ENCODE assay signal across 8 mouse cellular contexts in the genomic region with DNA sequence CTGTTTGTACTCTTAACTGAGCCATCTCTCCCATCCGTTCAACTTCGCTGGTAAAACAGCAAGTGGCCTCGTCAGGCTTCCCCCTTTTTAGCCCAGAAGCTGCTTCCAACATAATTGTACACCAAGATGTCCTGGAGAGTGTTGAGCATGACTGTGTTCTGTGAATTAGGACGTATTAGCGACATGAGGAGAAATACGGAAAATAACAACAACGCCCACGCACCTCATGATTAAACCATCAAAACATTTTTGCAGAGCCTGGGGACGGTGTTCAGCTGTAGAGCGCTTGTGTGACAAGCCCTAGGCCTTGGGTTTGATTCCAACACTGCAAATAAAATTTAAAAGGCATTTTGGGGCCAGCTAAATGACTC. TPM values are rescaled to one million over a fixed set of nuclear protein-coding genes. Genes with fewer than 3 reads are reported as not detected.
DNase-seq lines count a peak whose midpoint lies in the region; ATAC-seq and TF ChIP-seq lines count a peak whose summit lies in the region.

No protein-coding gene starts in this region.

- H3K4me1 ChIP-seq in CH12.LX (ENCODE audit: control insufficient read depth in 1 of 2, insufficient read depth in 2 of 2): peaks cover 0 to 14% of the 10 kb centered on the region in 2 experiments; a peak in 2 of 4 replicates
- H3K4me1 ChIP-seq in hindbrain, embryonic 14.5 days (replicated peaks; ENCODE audit: control insufficient read depth, insufficient read depth, low read length): peaks cover 23% of the 10 kb centered on the region

- peaks cover 0 to 5% of the 10 kb centered on the region in 2 experiments for H3K36me3 ChIP-seq in CH12.LX (replicated peaks in 1 of 2; ENCODE audit: control insufficient read depth in 1 of 2, insufficient read depth in 1 of 2, low read length in 1 of 2)
- no peaks in the 10 kb centered on the region for H3K36me3 ChIP-seq in hindbrain, embryonic 14.5 days (replicated peaks; ENCODE audit: control insufficient read depth, insufficient read depth)

- H3K4me2 ChIP-seq in CH12.LX (ENCODE audit: insufficient read depth, low read depth, poor library complexity, severe bottlenecking): peak overlapping the region; percentile 57
- H3K4me2 ChIP-seq in hindbrain, embryonic 14.5 days (replicated peaks): peak overlapping the region; percentile 73

- peak; percentile 52 for DNase-seq in cerebellum, adult 9-11 months
- DNase-seq in cerebellum, adult 11 months: no peak
- DNase-seq in CH12.LX (ENCODE audit: extremely low read depth): no peak
- no peak for DNase-seq in hindbrain, embryonic 14.5 days (ENCODE audit: low spot score)
- DNase-seq in lung, postnatal 10 days: peak; percentile 26
- no peak for DNase-seq in embryo, embryonic 9.5 days (ENCODE audit: extremely low spot score)
- DNase-seq in thymus, postnatal 0 days (ENCODE audit: low spot score): no peak

- TF ChIP-seq RAD21 in CH12.LX (IDR thresholded peaks at IDR 0.05; ENCODE audit: low read depth, low read length): no peak

- WGBS in hindbrain, embryonic 14.5 days: 20% methylated on average over 10 of the region's 10 CpGs

- peak overlapping the region; percentile 29 for H3K27ac ChIP-seq in CH12.LX (ENCODE audit: insufficient read depth, low read depth)
- H3K27ac ChIP-seq in hindbrain, embryonic 14.5 days: peak overlapping the region; percentile 97

- TF ChIP-seq CTCF in CH12.LX (conservative IDR thresholded peaks at IDR 0.05 in 1 of 2, IDR thresholded peaks at IDR 0.05 in 1 of 2; ENCODE audit: low read depth in 2 of 2, low read length in 2 of 2): no peak

- dilution Hi-C loops in CH12.LX (cut with MboI; ENCODE audit: extremely low pct_ligation_motif_present, extremely low pct_unique_long_range_greater_than_20kb, low sequenced_read_pairs): no loop called here

- H3K27me3 ChIP-seq in CH12.LX (replicated peaks): no peaks in the 10 kb centered on the region
- H3K27me3 ChIP-seq in hindbrain, embryonic 14.5 days (ENCODE audit: control insufficient read depth, insufficient read depth, low read length): no peaks in the 10 kb centered on the region

- no peaks in the 10 kb centered on the region for H3K9me3 ChIP-seq in CH12.LX (replicated peaks; ENCODE audit: low read length)
- H3K9me3 ChIP-seq in hindbrain, embryonic 14.5 days (ENCODE audit: control insufficient read depth, low read length): no peaks in the 10 kb centered on the region; the same call in 1 of the 2 replicates

- in situ Hi-C loops in CH12.LX (cut with MboI; ENCODE audit: low pct_ligation_motif_present, low pct_unique_long_range_greater_than_20kb, low sequenced_read_pairs): no loop called here

- TF ChIP-seq POLR2A in CH12.LX (IDR thresholded peaks at IDR 0.05; ENCODE audit: low read depth, low read length): no peak

- TF ChIP-seq EP300 in CH12.LX (IDR thresholded peaks at IDR 0.05; ENCODE audit: low read length): no peak

- H3K4me3 ChIP-seq in CH12.LX (replicated peaks in 1 of 3; ENCODE audit: low read depth in 2 of 3, low read length in 2 of 3, poor library complexity in 1 of 3): peak overlapping the region; percentile 47 to 82 (median 76)
- H3K4me3 ChIP-seq in hindbrain, embryonic 14.5 days (replicated peaks; ENCODE audit: low read length): peak overlapping the region; percentile 84

- H3K9ac ChIP-seq in CH12.LX (ENCODE audit: insufficient read depth, low read depth): peak overlapping the region; percentile 89
- peak overlapping the region; percentile 99 for H3K9ac ChIP-seq in hindbrain, embryonic 14.5 days

- no peaks in the 10 kb centered on the region for H3K79me2 ChIP-seq in CH12.LX (replicated peaks; ENCODE audit: control insufficient read depth, extremely low read depth, insufficient read depth, poor library complexity, severe bottlenecking)

- peak; percentile 11; the same call in 1 of the 2 replicates for ATAC-seq in erythroblast, adult 5-6 weeks (replicated peaks; ENCODE audit: low FRiP score, poor library complexity, severe bottlenecking)
- no peak for ATAC-seq in hindbrain, embryonic 14.5 days (ENCODE audit: low FRiP score)

TF ChIP-seq in CH12.LX, 34 proteins besides CTCF, POLR2A, EP300 and RAD21:
- TF ChIP-seq SIN3A (IDR thresholded peaks at IDR 0.05; ENCODE audit: low read length) (no peak), ZMIZ1 (IDR thresholded peaks at IDR 0.05; ENCODE audit: low read depth, low read length) (no peak), SMC3 (IDR thresholded peaks at IDR 0.05; ENCODE audit: low read depth, low read length) (no peak), CHD1 (IDR thresholded peaks at IDR 0.05; ENCODE audit: low read depth, low read length) (no peak), ELF1 (IDR thresholded peaks at IDR 0.05; ENCODE audit: low read depth, low read length) (no peak), NRF1 (IDR thresholded peaks at IDR 0.05; ENCODE audit: low read depth, low read length) (no peak), KAT2A (IDR thresholded peaks at IDR 0.05; ENCODE audit: insufficient replicate concordance, low read length) (no peak), PAX5 (IDR thresholded peaks at IDR 0.05; ENCODE audit: low read length) (no peak), TBP (conservative IDR thresholded peaks at IDR 0.05; ENCODE audit: low read depth, low read length) (no peak), CHD2 (IDR thresholded peaks at IDR 0.05; ENCODE audit: low read length) (no peak), RCOR1 (conservative IDR thresholded peaks at IDR 0.05; ENCODE audit: low read depth, low read length) (no peak)

RNA-seq across cellular contexts. Expression of gene Crtc3, which starts 0.5 kb away (rescaled TPM):
- total RNA-seq in CH12.LX (2012; rRNA removed): 3.9 and 4.4 TPM in 2 replicates
- total RNA-seq in CH12.LX (2014; rRNA removed): 1.2 and 1.3 TPM in 2 replicates
- 5.8 and 9.1 TPM in 2 replicates for polyA plus RNA-seq in CH12.LX (2012; ENCODE audit: insufficient read length, low read depth)
- 1.5 and 2.1 TPM in 2 replicates for total RNA-seq in erythroblast, adult 5-6 weeks (2015; ENCODE audit: low replicate concordance)
- total RNA-seq in erythroblast, adult 5-6 weeks (2017; ENCODE audit: low replicate concordance): 3.6 and 11.8 TPM in 2 replicates
- polyA plus RNA-seq in hindbrain, embryonic 14.5 days (2014; fragmentation: Nextera tagmentation; extraction: Ambion mirVana): 14.4 and 16.8 TPM in 2 replicates
- polyA plus RNA-seq in thymus, postnatal 0 days (2015; fragmentation: Nextera tagmentation; extraction: Ambion mirVana): 18.8 and 19.0 TPM in 2 replicates

Comparison
In these comparisons a context has a peak if more than half of its experiments do, and no peak if none do; other contexts are left out.
1. DNase-seq: peak in cerebellum, adult 9-11 months (single experiment) and lung, postnatal 10 days (single experiment); none in cerebellum, adult 11 months (single experiment), CH12.LX (single experiment), hindbrain, embryonic 14.5 days (single experiment), embryo, embryonic 9.5 days (single experiment) and thymus, postnatal 0 days (single experiment).